Mouse (Mus musculus) embryonic fibroblast, embryonic 13.5 days (primary cell): ENCODE results near the gene Arl15.

Experiments used
- CTCF ChIP-seq: IDR thresholded peaks from 2 replicates; pipeline ENCODE4 v1.5.1; 2011; ENCODE audit warnings: mild to moderate bottlenecking, control low read depth, low read length, moderate library complexity, borderline replicate concordance; ENCODE audit not compliant: insufficient read depth
- POLR2A ChIP-seq: IDR thresholded peaks from 2 replicates; pipeline ENCODE4 v1.6.1; 2011; ENCODE audit warnings: low read depth, mild to moderate bottlenecking, control low read depth, low read length, moderate library complexity

DNA sequence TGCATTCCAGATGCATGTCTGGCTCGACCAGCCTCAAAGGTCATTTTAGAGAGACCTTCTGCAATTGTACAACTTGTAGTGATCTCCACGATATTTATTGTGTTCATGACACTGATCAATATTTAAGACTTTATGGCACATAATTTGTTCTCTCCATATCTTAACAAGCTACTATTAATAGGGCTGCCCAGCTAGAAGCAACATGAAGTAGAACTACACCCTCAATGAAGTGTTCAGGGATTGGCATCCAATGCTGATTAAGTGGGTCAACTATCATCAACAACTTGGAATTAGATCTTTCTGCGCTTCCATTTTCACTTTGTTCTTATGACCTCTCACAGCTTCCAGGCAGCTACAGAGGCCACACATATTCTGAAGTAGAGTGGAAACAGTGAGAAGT lies 24.5 kb upstream of the Arl15 start:
- no peak for TF ChIP-seq POLR2A
- TF ChIP-seq CTCF: no peak
